Mouse (Mus musculus) forebrain, embryonic 11.5 days (tissue): ENCODE results near the gene Slc16a5. TPM values are rescaled to one million over a fixed set of nuclear protein-coding genes. Genes with fewer than 3 reads are reported as not detected.

Experiments used
- ATAC-seq: fragments of 200-750 bp; cut with Nextera tagmentation; replicated peaks from 2 replicates; pipeline ENCODE4 v1.8.0; 2017; ENCODE audit warnings: moderate TSS enrichment; ENCODE audit not compliant: low FRiP score
- DNase-seq: peaks from one replicate; pipeline ENCODE4 v3.0.0-alpha.2; 2017; ENCODE audit warnings: low spot score
- H3K27ac ChIP-seq: fragments of 300-500 bp; sonication (generic); 2 replicates; pipeline ENCODE4 v1.5.1; 2014; ENCODE audit warnings: low read depth, low read length
- H3K27me3 ChIP-seq: fragments of 300-500 bp; sonication (generic); 2 replicates; pipeline ENCODE4 v1.6.1; 2014; ENCODE audit warnings: mild to moderate bottlenecking, low read length, mixed read lengths; ENCODE audit not compliant: control insufficient read depth, insufficient read depth
- H3K36me3 ChIP-seq: fragments of 300-500 bp; sonication (generic); 2 replicates; pipeline ENCODE4 v1.6.1; 2014; ENCODE audit warnings: mild to moderate bottlenecking, low read length, moderate library complexity, mixed read lengths; ENCODE audit not compliant: control insufficient read depth, insufficient read depth
- H3K4me1 ChIP-seq: fragments of 300-500 bp; sonication (generic); replicated peaks from 2 replicates; pipeline ENCODE4 v1.6.1; 2014; ENCODE audit warnings: low read length, mixed read lengths; ENCODE audit not compliant: control insufficient read depth, insufficient read depth
- H3K4me2 ChIP-seq: fragments of 300-500 bp; sonication (generic); 2 replicates; pipeline ENCODE4 v1.6.1; 2014; ENCODE audit warnings: low read depth, mild to moderate bottlenecking, low read length, moderate library complexity, mixed read lengths; ENCODE audit not compliant: severe bottlenecking
- H3K4me3 ChIP-seq: fragments of 300-500 bp; sonication (generic); 2 replicates; pipeline ENCODE4 v1.5.1; 2014; ENCODE audit warnings: low read depth, low read length
- H3K9ac ChIP-seq: fragments of 300-500 bp; sonication (generic); 2 replicates; pipeline ENCODE4 v1.6.1; 2014; ENCODE audit warnings: low read length
- H3K9me3 ChIP-seq: fragments of 300-500 bp; sonication (generic); 2 replicates; pipeline ENCODE4 v1.6.1; 2016; ENCODE audit warnings: low read length, mixed read lengths; ENCODE audit not compliant: control insufficient read depth
- WGBS: fragments of 180-500 bp; shearing (Covaris S2); extraction: QIAGEN DNeasy Blood & Tissue Kit; methylation state at CpG from one replicate; pipeline ENCODE4 v1.1.7; 2014; 5-methylcytosine and 5-hydroxymethylcytosine counted together
- microRNA-seq: library from miRNA; unstranded; fragments of <30 nt; microRNA quantifications from one replicate; pipeline ENCODE4, GENCODE M21; 2016; ENCODE audit not compliant: insufficient number of aligned reads
- polyA plus RNA-seq: library from polyadenylated mRNA; unstranded; fragments of >200 nt; fragmentation: Nextera tagmentation; extraction: Ambion mirVana; gene quantifications from 2 replicates; pipeline ENCODE4 v1.2.1, GENCODE M21; 2014

The Slc16a5 gene
- polyA plus RNA-seq, 1 experiment from 2014 or later: 0.16 TPM

GRCm38 (mm10) chr11:115519581-115519980 is 57.3 kb downstream of the Slc16a5 start:
- Histone ChIP-seq H3K9me3 (no peaks in the 10 kb centered on the region), H3K9ac (no peak overlapping the region), H3K4me3 (no peak overlapping the region), H3K4me2 (no peak overlapping the region), H3K4me1 (no peaks in the 10 kb centered on the region), H3K36me3 (peaks cover 2% of the 10 kb centered on the region; the same call in 1 of the 2 replicates), H3K27ac (no peak overlapping the region), H3K27me3 (no peaks in the 10 kb centered on the region)
- WGBS: 94% methylated on average over 3 of the region's 3 CpGs
- DNase-seq: no peak
- ATAC-seq: no peak

DNA sequence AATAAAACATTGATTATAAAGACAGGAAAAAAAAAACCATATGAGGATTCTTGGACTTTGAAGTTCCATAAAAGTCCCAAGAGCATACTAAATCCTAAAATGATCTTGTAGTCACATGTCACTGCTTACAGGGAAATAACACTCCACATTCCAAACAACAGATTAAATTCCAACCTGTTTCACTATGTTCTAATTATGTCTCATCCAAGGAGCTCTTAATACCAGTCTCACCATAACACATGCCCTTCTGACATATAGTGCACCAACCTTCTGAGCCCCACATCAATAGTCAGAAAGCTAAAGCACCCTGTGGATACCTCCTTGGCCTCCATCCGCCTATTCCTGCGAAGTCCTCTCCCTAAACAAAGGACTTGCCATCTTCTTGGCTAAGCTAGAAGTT is 57.9 kb downstream of the Slc16a5 start:
- WGBS: 59% methylated on average over 2 of the region's 2 CpGs
- no peaks in the 10 kb centered on the region for H3K9me3 ChIP-seq
- no peak for DNase-seq

GRCm38 (mm10) chr11:115521080-115521479 is 58.8 kb downstream of the Slc16a5 start:
- no peak overlapping the region for H3K4me3 ChIP-seq
- ATAC-seq: no peak

More for the DNA sequence above, 57.9 kb downstream of the Slc16a5 start:
- H3K4me1 ChIP-seq: no peaks in the 10 kb centered on the region
- no peaks in the 10 kb centered on the region for H3K27me3 ChIP-seq
- H3K36me3 ChIP-seq: peaks cover 2% of the 10 kb centered on the region; the same call in 1 of the 2 replicates
- H3K4me2 ChIP-seq: no peak overlapping the region
- ATAC-seq: no peak
- no peak overlapping the region for H3K4me3 ChIP-seq
- no peak overlapping the region for H3K9ac ChIP-seq
- no peak overlapping the region for H3K27ac ChIP-seq

GRCm38 (mm10) chr11:115522238-115522637 is 60.0 kb downstream of the Slc16a5 start:
- no peaks in the 10 kb centered on the region for H3K4me1 ChIP-seq
- no peaks in the 10 kb centered on the region for H3K27me3 ChIP-seq
- ATAC-seq (no peak), DNase-seq (no peak)
- H3K9ac ChIP-seq: no peak overlapping the region
- no peak overlapping the region for H3K27ac ChIP-seq
- no peaks in the 10 kb centered on the region for H3K9me3 ChIP-seq
- no peak overlapping the region for H3K4me2 ChIP-seq
- peaks cover 6% of the 10 kb centered on the region; the same call in 1 of the 2 replicates for H3K36me3 ChIP-seq
- no peak overlapping the region for H3K4me3 ChIP-seq
- WGBS: 84% methylated on average over 2 of the region's 2 CpGs

More at GRCm38 (mm10) chr11:115521080-115521479, 58.8 kb downstream of the Slc16a5 start:
- no peaks in the 10 kb centered on the region for H3K27me3 ChIP-seq
- DNase-seq: no peak
- H3K4me2 ChIP-seq: no peak overlapping the region
- 84% methylated on average over 4 of the region's 4 CpGs for WGBS
- H3K27ac ChIP-seq: no peak overlapping the region
- no peaks in the 10 kb centered on the region for H3K4me1 ChIP-seq
- H3K36me3 ChIP-seq: peaks cover 5% of the 10 kb centered on the region; the same call in 1 of the 2 replicates
- no peak overlapping the region for H3K9ac ChIP-seq
- no peaks in the 10 kb centered on the region for H3K9me3 ChIP-seq

DNA sequence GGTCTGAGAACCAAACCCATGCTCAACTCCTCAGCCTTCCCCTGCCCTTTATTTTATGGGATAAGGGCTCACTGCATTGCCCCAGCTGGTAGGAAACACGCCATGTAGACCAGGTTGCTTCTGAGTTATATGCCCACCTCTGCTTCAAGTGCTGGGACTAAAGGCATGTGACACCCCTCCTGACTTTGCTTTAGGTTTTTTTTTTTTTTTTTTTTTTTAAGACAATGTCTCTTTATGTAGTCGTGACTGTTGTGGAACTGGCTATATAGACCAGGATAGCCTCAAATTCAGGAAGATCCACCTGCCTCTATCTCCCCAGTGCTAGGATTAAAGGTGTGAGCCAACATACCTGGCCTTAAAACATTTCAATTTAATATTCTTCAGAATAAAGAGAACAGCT is 60.4 kb downstream of the Slc16a5 start:
- ATAC-seq (no peak), DNase-seq (no peak)
- H3K27me3 ChIP-seq: no peaks in the 10 kb centered on the region
- no peak overlapping the region for H3K4me3 ChIP-seq
- no peak overlapping the region for H3K4me2 ChIP-seq
- H3K4me1 ChIP-seq: no peaks in the 10 kb centered on the region
- H3K9ac ChIP-seq: no peak overlapping the region
- 77% methylated on average over 2 of the region's 2 CpGs for WGBS
- no peaks in the 10 kb centered on the region for H3K9me3 ChIP-seq
- peaks cover 6% of the 10 kb centered on the region; the same call in 1 of the 2 replicates for H3K36me3 ChIP-seq
- H3K27ac ChIP-seq: no peak overlapping the region

Small RNA genes within 50 kb of the gene (microRNA-seq; reads per million reads assigned to microRNA genes)
- not detected for gene Mir3968

Other genes starting within 250 kb of the Slc16a5 start
- gene Grin2c, start 195.2 kb upstream of the Slc16a5 start, polyA plus RNA-seq: 0.12 TPM in 1 of 2 replicates, not detected in the other
- 13.8 and 15.6 TPM in 2 replicates for gene Fdxr, start 185.4 kb upstream of the Slc16a5 start, polyA plus RNA-seq
- gene Fads6, start 164.8 kb upstream of the Slc16a5 start, polyA plus RNA-seq: 0.25 and 0.45 TPM in 2 replicates
- not detected in 2 replicates for gene Otop2, start 155.3 kb upstream of the Slc16a5 start, polyA plus RNA-seq
- not detected in 2 replicates for gene Ush1g, start 140.4 kb upstream of the Slc16a5 start, polyA plus RNA-seq
- gene Otop3, start 127.7 kb upstream of the Slc16a5 start, polyA plus RNA-seq: not detected in 2 replicates
- gene Hid1, start 94.7 kb upstream of the Slc16a5 start, polyA plus RNA-seq: 22.3 and 26.0 TPM in 2 replicates
- gene Cdr2l, start 80.6 kb upstream of the Slc16a5 start, polyA plus RNA-seq: 29.0 and 29.7 TPM in 2 replicates
- 253 and 265 TPM in 2 replicates for gene Mrpl58, start 58.7 kb upstream of the Slc16a5 start, polyA plus RNA-seq
- gene Atp5h, start 42.5 kb upstream of the Slc16a5 start, polyA plus RNA-seq: 814 TPM in 2 replicates
- gene Kctd2, start 42.3 kb upstream of the Slc16a5 start, polyA plus RNA-seq: 24.5 and 27.1 TPM in 2 replicates
- 0.16 and 0.23 TPM in 2 replicates for gene Trim80, start 21.9 kb upstream of the Slc16a5 start, polyA plus RNA-seq
- gene Armc7, start 13.2 kb downstream of the Slc16a5 start, polyA plus RNA-seq: 8.9 and 9.7 TPM in 2 replicates
- gene Nt5c, start 29.4 kb downstream of the Slc16a5 start, polyA plus RNA-seq: 72.6 and 78.5 TPM in 2 replicates
- 961 and 989 TPM in 2 replicates for gene Jpt1, start 51.9 kb downstream of the Slc16a5 start, polyA plus RNA-seq
- 1,384 and 1,509 TPM in 2 replicates for gene Sumo2, start 73.8 kb downstream of the Slc16a5 start, polyA plus RNA-seq
- 236 and 245 TPM in 2 replicates for gene Nup85, start 102.0 kb downstream of the Slc16a5 start, polyA plus RNA-seq
- 93.9 and 95.3 TPM in 2 replicates for gene Mrps7, start 141.5 kb downstream of the Slc16a5 start, polyA plus RNA-seq
- 36.5 and 37.1 TPM in 2 replicates for gene Gga3, start 141.6 kb downstream of the Slc16a5 start, polyA plus RNA-seq
- 19.2 and 22.6 TPM in 2 replicates for gene Mif4gd, start 150.5 kb downstream of the Slc16a5 start, polyA plus RNA-seq
- 26.4 and 27.7 TPM in 2 replicates for gene Slc25a19, start 165.8 kb downstream of the Slc16a5 start, polyA plus RNA-seq
- gene Grb2, start 246.1 kb downstream of the Slc16a5 start, polyA plus RNA-seq: 63.0 and 71.4 TPM in 2 replicates